Mouse (Mus musculus): ENCODE measurements at regions not wholly inside any gene's neighbourhood (a gene's known extent, or its start where the extent isn't known, plus 50 kb on each side); places are given as distances from the start of the nearest gene placed in this dataset.
A peak's percentile ranks its signal among the peaks of the same experiment; 100 is the strongest.

- no peak overlapping the region for H3K9ac ChIP-seq (ENCODE audit: low read depth, low read length)
- WGBS (ENCODE audit: insufficient replicate concordance) = 85% methylated on average over 15 of the region's 15 CpGs
- no peak for ATAC-seq (replicated peaks; ENCODE audit: insufficient number of reproducible peaks, low FRiP score, low TSS enrichment)
- H3K27me3 ChIP-seq (ENCODE audit: control insufficient read depth, insufficient read depth, low read length) = no peaks in the 10 kb centered on the region
- H3K36me3 ChIP-seq (ENCODE audit: control insufficient read depth, insufficient read depth, low read length) = no peaks in the 10 kb centered on the region
- no peaks in the 10 kb centered on the region for H3K9me3 ChIP-seq (replicated peaks; ENCODE audit: control insufficient read depth, low read length)
- H3K4me3 ChIP-seq (ENCODE audit: low read depth, low read length) = no peak overlapping the region
- H3K4me2 ChIP-seq = no peak overlapping the region
- H3K4me1 ChIP-seq (ENCODE audit: control insufficient read depth, insufficient read depth, low read length) = 0 out of 2 replicates have a peak, but pooled peaks cover 2% of the 10 kb centered on the region
- H3K27ac ChIP-seq (ENCODE audit: low read depth, low read length) = no peak overlapping the region
These were observed 73.3 kb upstream of the Hmcn1 start for GRCm38 (mm10) chr1:151066379-151067128.

GRCm38 (mm10) chr1:151074508-151075314, 81.5 kb upstream of the Hmcn1 start:
- Histone ChIP-seq H3K27me3 (ENCODE audit: control insufficient read depth, insufficient read depth, low read length) (no peaks in the 10 kb centered on the region), H3K4me2 (no peak overlapping the region), H3K27ac (ENCODE audit: low read depth, low read length) (no peak overlapping the region), H3K9me3 (replicated peaks; ENCODE audit: control insufficient read depth, low read length) (no peaks in the 10 kb centered on the region), H3K36me3 (ENCODE audit: control insufficient read depth, insufficient read depth, low read length) (no peaks in the 10 kb centered on the region), H3K4me1 (ENCODE audit: control insufficient read depth, insufficient read depth, low read length) (peaks cover 7% of the 10 kb centered on the region), H3K9ac (ENCODE audit: low read depth, low read length) (no peak overlapping the region), H3K4me3 (ENCODE audit: low read depth, low read length) (no peak overlapping the region)
- WGBS (ENCODE audit: insufficient replicate concordance) = 80% methylated on average over 16 of the region's 16 CpGs
- no peak for ATAC-seq (replicated peaks; ENCODE audit: insufficient number of reproducible peaks, low FRiP score, low TSS enrichment)

- no peak overlapping the region for H3K4me3 ChIP-seq (ENCODE audit: low read depth, low read length)
- WGBS (ENCODE audit: insufficient replicate concordance) = 83% methylated on average over 6 of the region's 6 CpGs
- no peak for ATAC-seq (replicated peaks; ENCODE audit: insufficient number of reproducible peaks, low FRiP score, low TSS enrichment)
These were observed 82.3 kb upstream of the Hmcn1 start for GRCm38 (mm10) chr1:151075541-151075940.

GRCm38 (mm10) chr1:151078909-151079522, 85.8 kb upstream of the Hmcn1 start:
- no peaks in the 10 kb centered on the region for H3K36me3 ChIP-seq (ENCODE audit: control insufficient read depth, insufficient read depth, low read length)
- H3K4me1 ChIP-seq (ENCODE audit: control insufficient read depth, insufficient read depth, low read length) = peaks cover 19% of the 10 kb centered on the region
- H3K4me2 ChIP-seq = peak overlapping the region; percentile 33
- H3K27me3 ChIP-seq (ENCODE audit: control insufficient read depth, insufficient read depth, low read length) = no peaks in the 10 kb centered on the region
- H3K27ac ChIP-seq (ENCODE audit: low read depth, low read length) = peak overlapping the region; percentile 84
- peak overlapping the region; percentile 43; the same call in 1 of the 2 replicates for H3K9ac ChIP-seq (ENCODE audit: low read depth, low read length)
- no peak for ATAC-seq (replicated peaks; ENCODE audit: insufficient number of reproducible peaks, low FRiP score, low TSS enrichment)
- no peaks in the 10 kb centered on the region for H3K9me3 ChIP-seq (replicated peaks; ENCODE audit: control insufficient read depth, low read length)
- H3K4me3 ChIP-seq (ENCODE audit: low read depth, low read length) = no peak overlapping the region
- WGBS (ENCODE audit: insufficient replicate concordance) = 28% methylated on average over 16 of the region's 16 CpGs

More at GRCm38 (mm10) chr1:151075541-151075940, 82.3 kb upstream of the Hmcn1 start:
- no peaks in the 10 kb centered on the region for H3K9me3 ChIP-seq (replicated peaks; ENCODE audit: control insufficient read depth, low read length)
- peaks cover 15% of the 10 kb centered on the region for H3K4me1 ChIP-seq (ENCODE audit: control insufficient read depth, insufficient read depth, low read length)
- no peaks in the 10 kb centered on the region for H3K27me3 ChIP-seq (ENCODE audit: control insufficient read depth, insufficient read depth, low read length)
- no peak overlapping the region for H3K27ac ChIP-seq (ENCODE audit: low read depth, low read length)
- no peak overlapping the region for H3K4me2 ChIP-seq
- H3K9ac ChIP-seq (ENCODE audit: low read depth, low read length) = no peak overlapping the region
- H3K36me3 ChIP-seq (ENCODE audit: control insufficient read depth, insufficient read depth, low read length) = no peaks in the 10 kb centered on the region

GRCm38 (mm10) chr1:151079614-151080360, 86.6 kb upstream of the Hmcn1 start:
- peak; percentile 88 for ATAC-seq (replicated peaks; ENCODE audit: insufficient number of reproducible peaks, low FRiP score, low TSS enrichment)

GRCm38 (mm10) chr1:151080510-151080980, 87.3 kb upstream of the Hmcn1 start:
- peak overlapping the region; percentile 84 for H3K27ac ChIP-seq (ENCODE audit: low read depth, low read length)
- H3K36me3 ChIP-seq (ENCODE audit: control insufficient read depth, insufficient read depth, low read length) = no peaks in the 10 kb centered on the region
- peaks cover 19% of the 10 kb centered on the region for H3K4me1 ChIP-seq (ENCODE audit: control insufficient read depth, insufficient read depth, low read length)
- peak overlapping the region; percentile 46; the same call in 1 of the 2 replicates for H3K9ac ChIP-seq (ENCODE audit: low read depth, low read length)
- H3K4me2 ChIP-seq = peak overlapping the region; percentile 34
- no peak overlapping the region for H3K4me3 ChIP-seq (ENCODE audit: low read depth, low read length)
- WGBS (ENCODE audit: insufficient replicate concordance) = 47% methylated on average over 9 of the region's 9 CpGs
- no peaks in the 10 kb centered on the region for H3K27me3 ChIP-seq (ENCODE audit: control insufficient read depth, insufficient read depth, low read length)
- no peaks in the 10 kb centered on the region for H3K9me3 ChIP-seq (replicated peaks; ENCODE audit: control insufficient read depth, low read length)
- ATAC-seq (replicated peaks; ENCODE audit: insufficient number of reproducible peaks, low FRiP score, low TSS enrichment) = peak; percentile 52; the same call in 1 of the 2 replicates

More at GRCm38 (mm10) chr1:151079614-151080360, 86.6 kb upstream of the Hmcn1 start:
- Histone ChIP-seq H3K9me3 (replicated peaks; ENCODE audit: control insufficient read depth, low read length) (no peaks in the 10 kb centered on the region), H3K36me3 (ENCODE audit: control insufficient read depth, insufficient read depth, low read length) (no peaks in the 10 kb centered on the region), H3K27ac (ENCODE audit: low read depth, low read length) (peak overlapping the region; percentile 84), H3K4me2 (peak overlapping the region; percentile 6; the same call in 1 of the 2 replicates), H3K9ac (ENCODE audit: low read depth, low read length) (peak overlapping the region; percentile 43; the same call in 1 of the 2 replicates), H3K4me1 (ENCODE audit: control insufficient read depth, insufficient read depth, low read length) (peaks cover 19% of the 10 kb centered on the region), H3K27me3 (ENCODE audit: control insufficient read depth, insufficient read depth, low read length) (no peaks in the 10 kb centered on the region), H3K4me3 (ENCODE audit: low read depth, low read length) (no peak overlapping the region)
- WGBS (ENCODE audit: insufficient replicate concordance) = 35% methylated on average over 15 of the region's 15 CpGs

- no peak for ATAC-seq (replicated peaks; ENCODE audit: insufficient number of reproducible peaks, low FRiP score, low TSS enrichment)
- WGBS (ENCODE audit: insufficient replicate concordance) = 89% methylated on average over 5 of the region's 5 CpGs
- Histone ChIP-seq H3K27ac (ENCODE audit: low read depth, low read length) (no peak overlapping the region), H3K9ac (ENCODE audit: low read depth, low read length) (no peak overlapping the region), H3K4me2 (no peak overlapping the region), H3K4me3 (ENCODE audit: low read depth, low read length) (no peak overlapping the region), H3K4me1 (ENCODE audit: control insufficient read depth, insufficient read depth, low read length) (peaks cover 31% of the 10 kb centered on the region), H3K36me3 (ENCODE audit: control insufficient read depth, insufficient read depth, low read length) (no peaks in the 10 kb centered on the region), H3K9me3 (replicated peaks; ENCODE audit: control insufficient read depth, low read length) (no peaks in the 10 kb centered on the region), H3K27me3 (ENCODE audit: control insufficient read depth, insufficient read depth, low read length) (no peaks in the 10 kb centered on the region)
These were observed 89.3 kb upstream of the Hmcn1 start for GRCm38 (mm10) chr1:151082510-151083033.
